Mouse (Mus musculus) MEL (cell line): ENCODE measurements around the gene Nsd1. TPM values are rescaled to one million over a fixed set of nuclear protein-coding genes. Genes with fewer than 3 reads are reported as not detected.

ENCODE experiments used
- DNase-seq: peaks from one replicate; pipeline ENCODE4 v3.0.0; 2011; ENCODE audit warnings: low read depth, low spot score
- H3K27ac ChIP-seq: 2 replicates; pipeline ENCODE4 v1.5.1; 2012; ENCODE audit warnings: low read depth, mild to moderate bottlenecking, control low read depth, low read length, moderate library complexity; ENCODE audit not compliant: control insufficient read depth
- H3K27me3 ChIP-seq, 2 experiments: fragments of 150-350 bp in 1 of 2; sonication (generic) in 1 of 2; 2 replicates each; pipeline ENCODE4 v1.6.1; 2012; ENCODE audit warnings: low read length in 2 of 2, mild to moderate bottlenecking in 2 of 2, improper control_type of control experiment in 1 of 2, moderate library complexity in 1 of 2; ENCODE audit not compliant: insufficient read depth in 2 of 2, control insufficient read depth in 1 of 2
- H3K36me3 ChIP-seq, 2 experiments: 2 replicates each; pipeline ENCODE4 v1.6.1; 2012 to 2014; ENCODE audit warnings: low read length in 2 of 2, improper control_type of control experiment in 1 of 2, inconsistent platforms in 1 of 2, mild to moderate bottlenecking in 1 of 2; ENCODE audit not compliant: insufficient read depth in 2 of 2, control insufficient read depth in 1 of 2
- H3K4me1 ChIP-seq, 2 experiments: fragments of 150-350 bp in 1 of 2; sonication (generic) in 1 of 2; 2 replicates each; pipeline ENCODE4 v1.6.1; 2012; ENCODE audit warnings: low read length in 2 of 2, improper control_type of control experiment in 1 of 2, mild to moderate bottlenecking in 1 of 2; ENCODE audit not compliant: insufficient read depth in 2 of 2, control insufficient read depth in 1 of 2
- H3K4me3 ChIP-seq, 2 experiments: fragments of 150-350 bp in 1 of 2; sonication (generic) in 1 of 2; 2 replicates each; pipeline ENCODE4 v1.5.1; 2012; ENCODE audit warnings: low read depth in 2 of 2, low read length in 2 of 2, mild to moderate bottlenecking in 2 of 2, moderate library complexity in 2 of 2, control low read depth in 1 of 2, improper control_type of control experiment in 1 of 2; ENCODE audit not compliant: control insufficient read depth in 1 of 2, insufficient read depth in 1 of 2
- H3K79me2 ChIP-seq: 2 replicates; pipeline ENCODE4 v1.6.1; 2012; ENCODE audit warnings: mild to moderate bottlenecking, low read length, moderate library complexity; ENCODE audit not compliant: control insufficient read depth, poor library complexity, insufficient read depth
- H3K9ac ChIP-seq: 2 replicates; pipeline ENCODE4 v1.6.1; 2012; ENCODE audit warnings: low read depth, mild to moderate bottlenecking, control low read depth, low read length, moderate library complexity; ENCODE audit not compliant: control insufficient read depth, poor library complexity, severe bottlenecking
- H3K9me3 ChIP-seq: fragments of 150-350 bp; sonication (generic); replicated peaks from 2 replicates; pipeline ENCODE4 v1.6.1; 2012; ENCODE audit warnings: mild to moderate bottlenecking, low read length, improper control_type of control experiment, moderate library complexity; ENCODE audit not compliant: insufficient read depth
- CHD2 ChIP-seq: IDR thresholded peaks from 2 replicates; pipeline ENCODE4 v1.6.1; 2011; ENCODE audit warnings: low read length, improper control_type of control experiment
- CTCF ChIP-seq, 3 experiments: IDR thresholded peaks in 2 of 3; conservative IDR thresholded peaks in 1 of 3; 2 replicates each; pipeline ENCODE4 v1.5.1; 2011 to 2012; ENCODE audit warnings: low read length in 3 of 3, low read depth in 2 of 3, mild to moderate bottlenecking in 2 of 3, improper control_type of control experiment in 1 of 3, inconsistent platforms in 1 of 3, mixed read lengths in 1 of 3, moderate library complexity in 1 of 3; ENCODE audit not compliant: control insufficient read depth in 1 of 3, insufficient read depth in 1 of 3, poor library complexity in 1 of 3, severe bottlenecking in 1 of 3
- ELF1 ChIP-seq: IDR thresholded peaks from 2 replicates; pipeline ENCODE4 v1.6.1; 2014; ENCODE audit warnings: low read depth, mild to moderate bottlenecking, inconsistent platforms, low read length, improper control_type of control experiment, moderate library complexity
- HCFC1 ChIP-seq: IDR thresholded peaks from 2 replicates; pipeline ENCODE4 v1.6.1; 2012; ENCODE audit warnings: low read depth, mild to moderate bottlenecking, inconsistent platforms, low read length, improper control_type of control experiment, moderate library complexity
- JUND ChIP-seq: IDR thresholded peaks from 2 replicates; pipeline ENCODE4 v1.6.1; 2011; ENCODE audit warnings: low read depth, mild to moderate bottlenecking, improper control_type of control experiment, low read length
- MXI1 ChIP-seq: IDR thresholded peaks from 2 replicates; pipeline ENCODE4 v1.6.1; 2011; ENCODE audit warnings: mild to moderate bottlenecking, low read depth, low read length, improper control_type of control experiment
- MYC ChIP-seq: IDR thresholded peaks from 2 replicates; pipeline ENCODE4 v1.6.1; 2011; ENCODE audit warnings: low read depth, mild to moderate bottlenecking, low read length, improper control_type of control experiment, moderate library complexity
- NELFE ChIP-seq: IDR thresholded peaks from 2 replicates; pipeline ENCODE4 v1.6.1; 2011; ENCODE audit warnings: low read depth, low read length, improper control_type of control experiment
- NRF1 ChIP-seq: IDR thresholded peaks from 2 replicates; pipeline ENCODE4 v1.6.1; 2014; ENCODE audit warnings: low read depth, mild to moderate bottlenecking, inconsistent platforms, low read length, improper control_type of control experiment, moderate library complexity; ENCODE audit not compliant: poor library complexity, insufficient read depth, severe bottlenecking
- POLR2A ChIP-seq, 2 experiments: IDR thresholded peaks; 2 replicates each; pipeline ENCODE4 v1.6.1; 2011 to 2012; ENCODE audit warnings: low read length in 2 of 2, mild to moderate bottlenecking in 2 of 2, control low read depth in 1 of 2, improper control_type of control experiment in 1 of 2, low read depth in 1 of 2, moderate library complexity in 1 of 2; ENCODE audit not compliant: control insufficient read depth in 1 of 2, insufficient read depth in 1 of 2, poor library complexity in 1 of 2
- POLR2AphosphoS2 ChIP-seq: IDR thresholded peaks from 2 replicates; pipeline ENCODE4 v1.6.1; 2011; ENCODE audit warnings: low read length, improper control_type of control experiment
- POLR2AphosphoS5 ChIP-seq: IDR thresholded peaks from 2 replicates; pipeline ENCODE4 v1.6.1; 2012; ENCODE audit warnings: low read depth, borderline replicate concordance, mild to moderate bottlenecking, inconsistent platforms, low read length, moderate library complexity, mixed read lengths
- RAD21 ChIP-seq: IDR thresholded peaks from 2 replicates; pipeline ENCODE4 v1.6.1; 2011; ENCODE audit warnings: mild to moderate bottlenecking, low read depth, low read length, improper control_type of control experiment
- SIN3A ChIP-seq: IDR thresholded peaks from 2 replicates; pipeline ENCODE4 v1.6.1; 2012; ENCODE audit warnings: low read length, improper control_type of control experiment, inconsistent platforms
- SMC3 ChIP-seq: IDR thresholded peaks from 2 replicates; pipeline ENCODE4 v1.6.1; 2011; ENCODE audit warnings: low read depth, low read length, improper control_type of control experiment
- TAL1 ChIP-seq: IDR thresholded peaks from 2 replicates; pipeline ENCODE4 v1.6.1; 2012; ENCODE audit warnings: mild to moderate bottlenecking, inconsistent platforms, low read length, moderate library complexity, mixed read lengths
- TBP ChIP-seq: IDR thresholded peaks from 2 replicates; pipeline ENCODE4 v1.8.0; 2011; ENCODE audit warnings: low read depth, low read length, improper control_type of control experiment
- TCF12 ChIP-seq: IDR thresholded peaks from 2 replicates; pipeline ENCODE4 v1.6.1; 2014; ENCODE audit warnings: low read depth, mild to moderate bottlenecking, inconsistent platforms, low read length, improper control_type of control experiment, moderate library complexity
- USF1 ChIP-seq: IDR thresholded peaks from 2 replicates; pipeline ENCODE4 v1.6.1; 2014; ENCODE audit warnings: low read depth, mild to moderate bottlenecking, inconsistent platforms, low read length, improper control_type of control experiment, moderate library complexity
- USF2 ChIP-seq, 2 experiments: IDR thresholded peaks; 2 replicates each; pipeline ENCODE4 v1.6.1; 2011 to 2012; ENCODE audit warnings: improper control_type of control experiment in 2 of 2, low read length in 2 of 2, borderline replicate concordance in 1 of 2, inconsistent platforms in 1 of 2, low read depth in 1 of 2, mild to moderate bottlenecking in 1 of 2; ENCODE audit not compliant: insufficient read depth in 1 of 2
- ZC3H11A ChIP-seq: IDR thresholded peaks from 2 replicates; pipeline ENCODE4 v1.6.1; 2012; ENCODE audit warnings: low read depth, mild to moderate bottlenecking, inconsistent platforms, low read length, improper control_type of control experiment
- ZKSCAN1 ChIP-seq: IDR thresholded peaks from 2 replicates; pipeline ENCODE4 v1.6.1; 2012; ENCODE audit warnings: low read depth, mild to moderate bottlenecking, inconsistent platforms, low read length, improper control_type of control experiment, moderate library complexity
- ZMIZ1 ChIP-seq: IDR thresholded peaks from 2 replicates; pipeline ENCODE4 v1.6.1; 2012; ENCODE audit warnings: low read depth, mild to moderate bottlenecking, inconsistent platforms, low read length, improper control_type of control experiment, moderate library complexity
- ZNF384 ChIP-seq: IDR thresholded peaks from 2 replicates; pipeline ENCODE4 v1.6.1; 2012; ENCODE audit warnings: low read depth, mild to moderate bottlenecking, inconsistent platforms, low read length, improper control_type of control experiment
- polyA plus RNA-seq, 2 experiments: library from polyadenylated mRNA; stranded (reverse) in 1 of 2; unstranded in 1 of 2; fragments of >175 nt in 1 of 2; fragments of >200 nt in 1 of 2; gene quantifications; 2 replicates each; pipeline versions ENCODE4 v1.2.1 to v1.2.4; 2012; ENCODE audit warnings: low replicate concordance in 2 of 2, low read depth in 1 of 2; ENCODE audit not compliant: insufficient read length in 2 of 2, insufficient read depth in 1 of 2, missing spikeins in 1 of 2
- total RNA-seq: library from RNA; depleted of rRNA; stranded (reverse); fragments of 300-350 nt; gene quantifications from 2 replicates; pipeline ENCODE4 v1.2.3, GENCODE M21; 2012

Nsd1 gene
- total and polyA plus RNA-seq, 3 experiments: 6.3 to 59.3 (median 10.0) TPM

DNA sequence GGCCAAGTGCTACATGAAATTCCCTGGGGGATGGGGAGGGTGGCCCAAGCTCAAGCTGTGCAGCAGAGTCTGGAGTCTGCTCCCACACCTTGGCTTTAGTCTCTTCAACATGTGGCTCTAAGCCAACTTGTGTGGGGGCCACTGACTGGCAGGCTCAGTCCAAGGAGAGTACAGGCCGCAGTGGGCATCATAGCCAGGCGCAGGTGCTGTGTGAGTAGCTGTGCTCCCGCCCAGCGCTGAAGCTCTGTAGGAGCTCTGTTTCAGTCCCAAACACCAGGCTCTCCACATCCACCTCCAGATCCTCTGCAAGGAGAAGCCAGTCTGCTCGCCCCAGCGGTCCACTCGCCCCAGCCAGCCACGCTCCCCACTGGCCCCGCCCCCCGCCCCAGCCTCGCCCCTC lies 116.0 kb downstream of the Nsd1 start:
- no peak for TF ChIP-seq POLR2AphosphoS5
- no peak for TF ChIP-seq CHD2
- 0 out of 2 replicates have a peak, but pooled peaks have one; percentile 11 for TF ChIP-seq POLR2AphosphoS2
- no peak for TF ChIP-seq CTCF (IDR thresholded peaks at IDR 0.05 in 2 of 3, conservative IDR thresholded peaks at IDR 0.05 in 1 of 3; ENCODE audit: control insufficient read depth in 1 of 3, insufficient read depth in 1 of 3, low read depth in 2 of 3, low read length in 3 of 3, poor library complexity in 1 of 3, severe bottlenecking in 1 of 3)
- H3K36me3 ChIP-seq: peaks cover 4 to 13% of the 10 kb centered on the region in 2 experiments; a peak in 3 of 4 replicates
- H3K27ac ChIP-seq: no peak overlapping the region
- H3K4me3 ChIP-seq: no peak overlapping the region
- H3K9me3 ChIP-seq: no peaks in the 10 kb centered on the region
- no peak overlapping the region for H3K9ac ChIP-seq
- peaks cover 0 to 23% of the 10 kb centered on the region in 2 experiments; a peak in 2 of 4 replicates for H3K4me1 ChIP-seq
- no peak for DNase-seq
- peaks cover 29% of the 10 kb centered on the region for H3K79me2 ChIP-seq
- no peaks in the 10 kb centered on the region for H3K27me3 ChIP-seq

GRCm38 (mm10) chr13:55327169-55327568 lies 117.6 kb downstream of the Nsd1 start:
- TF ChIP-seq TBP: no peak
- no peak for TF ChIP-seq ZNF384
- no peak for TF ChIP-seq NELFE
- no peak for TF ChIP-seq POLR2A (IDR thresholded peaks at IDR 0.05; ENCODE audit: control insufficient read depth in 1 of 2, insufficient read depth in 1 of 2, low read depth in 1 of 2, low read length in 2 of 2, poor library complexity in 1 of 2)
- no peak for TF ChIP-seq CTCF (IDR thresholded peaks at IDR 0.05 in 2 of 3, conservative IDR thresholded peaks at IDR 0.05 in 1 of 3; ENCODE audit: control insufficient read depth in 1 of 3, insufficient read depth in 1 of 3, low read depth in 2 of 3, low read length in 3 of 3, poor library complexity in 1 of 3, severe bottlenecking in 1 of 3)
- TF ChIP-seq CHD2: no peak
- Histone ChIP-seq H3K27me3 (no peaks in the 10 kb centered on the region), H3K9me3 (no peaks in the 10 kb centered on the region), H3K36me3 (peaks cover 4 to 9% of the 10 kb centered on the region in 2 experiments; a peak in 2 of 4 replicates), H3K27ac (no peak overlapping the region), H3K9ac (no peak overlapping the region), H3K4me3 (no peak overlapping the region), H3K4me1 (peaks cover 0 to 17% of the 10 kb centered on the region in 2 experiments; a peak in 2 of 4 replicates), H3K79me2 (peaks cover 14% of the 10 kb centered on the region)
- DNase-seq: peak; percentile 39

- Histone ChIP-seq H3K9me3 (no peaks in the 10 kb centered on the region), H3K4me1 (peaks cover 0 to 16% of the 10 kb centered on the region in 2 experiments; a peak in 2 of 4 replicates), H3K27ac (no peak overlapping the region), H3K4me3 (no peak overlapping the region), H3K9ac (no peak overlapping the region), H3K27me3 (no peaks in the 10 kb centered on the region), H3K36me3 (peaks cover 4 to 9% of the 10 kb centered on the region in 2 experiments; a peak in 2 of 4 replicates), H3K79me2 (peaks cover 10% of the 10 kb centered on the region)
- DNase-seq: peak; percentile 94
- TF ChIP-seq TCF12 (no peak), JUND (peak; percentile 27; the same call in 1 of the 2 replicates), SMC3 (peak; percentile 77), SIN3A (peak; percentile 91), ZKSCAN1 (no peak), POLR2A (IDR thresholded peaks at IDR 0.05; ENCODE audit: control insufficient read depth in 1 of 2, insufficient read depth in 1 of 2, low read depth in 1 of 2, low read length in 2 of 2, poor library complexity in 1 of 2) (no peak), ELF1 (0 out of 2 replicates have a peak, but pooled peaks have one; percentile 36), TAL1 (no peak), HCFC1 (no peak), RAD21 (peak; percentile 69), MYC (peak; percentile 76), NRF1 (peak; percentile 63), USF1 (peak; percentile 67), MXI1 (peak; percentile 94), USF2 (IDR thresholded peaks at IDR 0.05; ENCODE audit: borderline replicate concordance in 1 of 2, insufficient read depth in 1 of 2, low read depth in 1 of 2, low read length in 2 of 2) (no peak), ZMIZ1 (no peak), ZC3H11A (peak; percentile 39; the same call in 1 of the 2 replicates), ZNF384 (no peak), CTCF (IDR thresholded peaks at IDR 0.05 in 2 of 3, conservative IDR thresholded peaks at IDR 0.05 in 1 of 3; ENCODE audit: control insufficient read depth in 1 of 3, insufficient read depth in 1 of 3, low read depth in 2 of 3, low read length in 3 of 3, poor library complexity in 1 of 3, severe bottlenecking in 1 of 3) (peak; percentile 91 to 97 (median 91))
These were observed 118.1 kb downstream of the Nsd1 start for GRCm38 (mm10) chr13:55327633-55328032.
